Mouse (Mus musculus) lung, adult 2 months (tissue): ENCODE data around the gene Bcl11b. TPM values are rescaled to one million over a fixed set of nuclear protein-coding genes. Genes with fewer than 3 reads are reported as not detected.

Experiments used
- DNase-seq: peaks from one replicate; pipeline ENCODE4 v3.0.0; 2022
- H3K4me1 ChIP-seq: fragments of 200-500 bp; 2 replicates; pipeline ENCODE4 v1.6.1; 2011; ENCODE audit warnings: low read length; ENCODE audit not compliant: control insufficient read depth, insufficient read depth
- H3K4me3 ChIP-seq: fragments of 200-500 bp; replicated peaks from 2 replicates; pipeline ENCODE3; 2011; ENCODE audit warnings: low read depth, mild to moderate bottlenecking, control low read depth, low read length; ENCODE audit errors: extremely low read depth
- CTCF ChIP-seq: fragments of 200-500 bp; IDR thresholded peaks from 2 replicates; pipeline ENCODE4 v1.5.1; 2011; ENCODE audit warnings: mild to moderate bottlenecking, low read length, control low read depth; ENCODE audit not compliant: insufficient read depth
- POLR2A ChIP-seq: fragments of 200-500 bp; IDR thresholded peaks from 2 replicates; pipeline ENCODE4 v1.6.1; 2011; ENCODE audit warnings: low read depth, mild to moderate bottlenecking, control low read depth, low read length, borderline replicate concordance; ENCODE audit errors: extremely low read depth
- WGBS: fragments of 180-500 bp; shearing (Covaris S2); methylation state at CpG from one replicate; pipeline ENCODE4 v1.1.7; 2018; 5-methylcytosine and 5-hydroxymethylcytosine counted together
- polyA plus RNA-seq: library from polyadenylated mRNA; depleted of rRNA; stranded (reverse); fragments of >200 nt; gene quantifications from 2 replicates; pipeline ENCODE4 v1.2.3, GENCODE M21; 2012

Bcl11b gene
- polyA plus RNA-seq, 1 experiment: 4.2 TPM

DNA sequence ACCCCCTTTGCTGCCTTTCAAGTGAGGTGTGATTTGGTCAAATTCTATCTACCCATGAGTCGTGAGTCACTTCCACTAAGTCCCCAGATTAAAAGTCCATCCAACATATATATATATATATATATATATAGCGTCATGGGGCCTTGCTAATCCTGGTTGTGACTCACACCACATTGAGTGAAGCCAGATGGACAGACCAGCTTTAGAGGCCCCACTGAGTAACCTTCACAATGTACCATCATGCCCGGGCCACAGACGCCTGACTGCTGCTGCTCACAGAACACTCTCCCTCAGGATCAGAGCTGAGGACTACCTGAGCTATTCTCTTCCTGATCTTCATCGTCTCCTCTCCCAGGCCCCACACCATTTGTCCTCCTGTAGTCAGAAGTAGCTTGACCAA lies 115.4 kb downstream of the Bcl11b start:
- no peak for DNase-seq
- WGBS: 76% methylated on average over 5 of the region's 5 CpGs

DNA sequence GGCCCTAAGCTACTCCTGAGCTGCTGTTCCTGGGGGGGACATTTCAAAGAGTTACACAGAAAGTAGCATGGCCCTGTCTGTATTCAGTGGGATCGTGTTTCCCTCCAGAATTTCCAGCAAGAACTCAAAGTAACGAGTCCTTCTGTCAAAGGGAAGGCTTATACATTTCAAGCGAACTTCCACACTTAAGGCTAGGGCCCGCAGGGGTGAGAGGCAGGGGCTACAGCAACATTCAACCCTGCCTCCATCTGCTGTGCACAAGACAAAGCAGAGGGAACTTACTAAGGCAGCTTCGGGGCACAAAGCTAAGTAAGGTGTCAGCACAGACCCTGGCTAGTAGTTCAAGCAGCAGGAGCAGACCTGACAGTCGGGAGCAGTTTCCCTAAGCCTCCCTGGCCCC lies 115.8 kb downstream of the Bcl11b start:
- TF ChIP-seq CTCF (no peak), POLR2A (no peak)
- WGBS: 71% methylated on average over 6 of the region's 6 CpGs
- no peak overlapping the region for H3K4me3 ChIP-seq
- DNase-seq: no peak
- no peaks in the 10 kb centered on the region for H3K4me1 ChIP-seq

More for the DNA sequence above, 115.4 kb downstream of the Bcl11b start:
- Histone ChIP-seq H3K4me3 (no peak overlapping the region), H3K4me1 (no peaks in the 10 kb centered on the region)
- TF ChIP-seq POLR2A: no peak
- no peak for TF ChIP-seq CTCF

DNA sequence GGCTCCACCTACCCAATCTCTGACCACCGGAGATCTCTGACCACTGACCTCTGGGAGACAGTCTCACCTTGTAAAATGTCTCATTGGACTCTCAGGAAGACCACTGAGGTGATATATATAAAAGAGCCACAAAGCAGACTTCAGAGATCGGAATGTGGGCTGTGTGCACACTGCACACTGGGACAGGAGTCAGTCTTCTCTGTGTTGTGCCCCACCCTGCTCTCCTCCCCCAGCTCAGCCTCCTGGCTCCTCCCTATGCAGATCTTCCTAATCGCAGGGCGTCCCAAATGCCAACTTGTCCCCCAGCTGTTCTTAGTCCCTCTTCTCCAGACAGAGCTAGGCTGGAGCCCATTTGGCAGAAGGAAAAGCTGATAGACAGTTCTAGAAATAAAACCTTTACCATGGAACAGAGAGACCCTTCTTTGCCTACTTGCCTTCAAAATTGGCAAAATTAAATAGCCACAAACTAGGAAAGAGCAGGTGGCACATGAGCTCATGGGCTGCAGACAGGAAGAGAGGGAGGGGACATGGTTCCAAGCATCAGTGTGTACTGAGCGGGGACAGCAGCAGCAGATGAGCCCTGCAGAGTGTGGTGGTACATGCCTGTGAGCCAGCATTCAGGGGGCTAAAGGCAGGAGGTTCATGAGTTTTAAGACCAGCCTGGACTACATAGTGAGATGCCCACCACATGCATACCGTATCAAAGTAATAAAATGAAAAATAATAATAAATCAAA lies 118.9 kb downstream of the Bcl11b start:
- WGBS: 43% methylated on average over 6 of the region's 6 CpGs
- Histone ChIP-seq H3K4me1 (no peaks in the 10 kb centered on the region), H3K4me3 (no peak overlapping the region)
- no peak for DNase-seq
- TF ChIP-seq CTCF (no peak), POLR2A (no peak)

DNA sequence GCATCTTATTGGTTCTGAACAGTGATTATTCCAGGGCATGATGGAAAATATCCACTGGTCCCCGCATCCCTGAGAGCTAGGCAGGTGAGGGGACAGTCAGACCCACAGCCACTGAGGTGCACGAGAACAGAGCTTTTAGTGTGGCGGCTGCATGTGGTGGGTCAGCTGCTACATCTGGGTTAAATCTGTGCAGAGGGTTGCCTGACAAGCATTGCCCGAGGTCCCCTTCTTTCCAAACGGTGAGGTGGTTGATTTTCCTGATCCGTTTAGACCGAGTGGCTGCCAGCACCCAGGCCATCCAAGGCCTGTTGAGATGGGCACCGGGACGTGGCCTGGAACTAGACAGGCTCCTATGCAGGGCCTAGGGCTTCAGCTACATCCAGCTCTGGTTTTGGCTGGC lies 121.7 kb downstream of the Bcl11b start:
- no peak for DNase-seq
- Histone ChIP-seq H3K4me3 (no peak overlapping the region), H3K4me1 (no peaks in the 10 kb centered on the region)
- no peak for TF ChIP-seq POLR2A
- no peak for TF ChIP-seq CTCF
- WGBS: 83% methylated on average over 9 of the region's 9 CpGs

DNA sequence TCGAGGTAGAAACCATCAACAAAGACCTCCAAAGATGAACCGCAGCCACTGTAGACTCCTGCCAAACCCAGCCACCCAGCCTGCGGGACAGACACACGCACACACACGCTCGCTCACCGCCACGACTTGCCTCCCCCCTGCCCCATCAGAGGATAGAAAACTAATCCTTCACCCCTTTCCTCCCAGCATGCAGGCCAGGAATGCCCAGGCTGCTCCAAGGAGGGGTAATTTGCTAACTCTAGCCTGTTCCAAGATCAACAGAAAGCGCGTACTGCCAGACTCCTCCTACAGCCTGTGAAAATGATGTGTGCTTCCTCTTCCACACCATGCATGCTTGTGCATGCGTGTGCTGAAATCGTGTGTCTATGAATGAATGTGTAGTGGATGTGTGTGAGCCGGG lies 122.7 kb downstream of the Bcl11b start:
- 70% methylated on average over 13 of the region's 13 CpGs for WGBS
- Histone ChIP-seq H3K4me3 (no peak overlapping the region), H3K4me1 (no peaks in the 10 kb centered on the region)
- TF ChIP-seq POLR2A (no peak), CTCF (no peak)
- DNase-seq: no peak

DNA sequence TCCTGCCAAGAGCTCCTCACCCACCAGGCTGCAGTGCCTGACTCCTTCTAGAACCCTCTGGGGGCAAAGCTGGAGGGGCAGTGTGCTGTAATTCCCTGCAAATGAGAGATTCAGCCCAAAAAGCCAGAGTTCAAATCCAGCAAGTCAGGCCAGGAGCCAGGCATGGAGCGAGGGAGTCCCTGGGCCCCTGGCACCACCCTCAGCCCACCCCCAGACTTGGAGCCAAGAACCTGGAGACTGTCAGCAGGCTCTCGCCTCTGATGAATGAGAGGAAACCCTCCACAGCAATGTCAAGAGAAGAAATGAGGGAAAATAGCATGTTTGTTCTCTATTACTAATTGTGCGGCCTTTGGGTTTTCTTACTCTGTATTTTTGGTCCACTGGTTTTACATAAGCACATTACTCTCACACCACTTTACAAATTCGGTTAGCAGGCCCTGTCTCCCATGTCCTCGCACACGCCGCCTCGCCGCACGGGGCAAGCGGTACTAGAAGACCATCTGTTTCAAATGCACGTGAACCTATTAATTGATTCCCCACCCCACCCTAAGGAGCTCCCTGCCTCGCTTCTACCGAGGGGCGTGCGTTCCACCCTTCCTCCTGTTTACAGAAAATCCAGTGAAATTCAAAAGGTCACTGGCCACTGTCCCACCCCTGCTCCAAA lies 124.2 kb downstream of the Bcl11b start:
- TF ChIP-seq POLR2A (no peak), CTCF (no peak)
- no peak overlapping the region for H3K4me3 ChIP-seq
- no peaks in the 10 kb centered on the region for H3K4me1 ChIP-seq
- 85% methylated on average over 16 of the region's 16 CpGs for WGBS
- DNase-seq: no peak

DNA sequence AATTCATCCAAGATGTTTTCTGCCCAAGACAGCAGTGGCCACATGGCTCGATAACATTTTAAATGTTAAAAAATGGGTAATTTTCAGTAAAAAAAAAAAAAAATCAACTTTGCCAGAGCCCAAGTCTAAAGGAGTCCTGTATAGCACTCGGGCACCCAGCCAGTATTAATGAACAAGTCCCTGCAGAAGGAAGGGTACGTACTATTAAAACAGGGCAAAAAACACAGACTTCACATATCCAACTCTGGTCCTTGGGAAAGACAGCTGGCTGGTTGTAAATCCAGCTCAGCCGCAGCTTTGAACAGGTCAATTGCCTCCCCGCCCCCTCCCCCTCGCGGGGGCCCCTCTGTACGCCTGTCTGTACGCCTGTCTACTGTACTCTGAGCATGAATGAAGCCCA lies 127.2 kb downstream of the Bcl11b start:
- Histone ChIP-seq H3K4me3 (no peak overlapping the region), H3K4me1 (no peaks in the 10 kb centered on the region)
- 78% methylated on average over 9 of the region's 9 CpGs for WGBS
- DNase-seq: no peak
- TF ChIP-seq CTCF (no peak), POLR2A (no peak)

DNA sequence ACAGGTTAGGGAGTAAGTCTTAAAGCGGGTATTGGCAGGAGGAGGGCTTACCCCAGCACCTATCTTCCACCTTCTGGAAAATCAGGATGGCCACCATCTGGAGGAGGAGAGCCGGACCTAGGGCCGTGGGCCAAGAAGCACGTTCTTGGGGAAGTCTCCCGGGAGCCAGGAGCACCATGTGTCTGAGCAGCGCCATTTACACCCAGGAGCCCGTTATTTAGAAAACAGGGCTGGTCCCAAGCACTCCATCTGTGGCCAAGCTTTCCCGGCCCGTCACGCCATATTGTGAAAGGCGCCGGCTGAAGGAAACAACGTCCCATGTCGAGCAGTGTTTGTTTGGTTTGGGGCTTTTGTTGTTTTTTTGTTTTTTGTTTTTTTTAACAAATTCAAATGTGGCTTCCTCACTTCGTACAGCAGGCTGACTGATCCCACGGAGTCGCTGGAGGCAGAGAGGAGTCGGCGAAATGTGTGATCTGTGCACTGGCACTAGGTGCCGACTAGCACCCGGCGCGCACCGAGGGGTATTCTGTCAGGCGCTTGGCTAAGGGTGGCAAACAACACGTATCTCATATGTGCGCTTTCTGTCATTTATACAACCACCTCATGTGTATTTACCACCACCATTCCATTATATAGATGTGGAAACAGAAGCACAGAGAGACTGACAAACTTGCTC lies 128.8 kb downstream of the Bcl11b start:
- WGBS: 86% methylated on average over 27 of the region's 27 CpGs
- no peak overlapping the region for H3K4me3 ChIP-seq
- TF ChIP-seq CTCF (no peak), POLR2A (no peak)
- H3K4me1 ChIP-seq: no peaks in the 10 kb centered on the region
- no peak for DNase-seq

DNA sequence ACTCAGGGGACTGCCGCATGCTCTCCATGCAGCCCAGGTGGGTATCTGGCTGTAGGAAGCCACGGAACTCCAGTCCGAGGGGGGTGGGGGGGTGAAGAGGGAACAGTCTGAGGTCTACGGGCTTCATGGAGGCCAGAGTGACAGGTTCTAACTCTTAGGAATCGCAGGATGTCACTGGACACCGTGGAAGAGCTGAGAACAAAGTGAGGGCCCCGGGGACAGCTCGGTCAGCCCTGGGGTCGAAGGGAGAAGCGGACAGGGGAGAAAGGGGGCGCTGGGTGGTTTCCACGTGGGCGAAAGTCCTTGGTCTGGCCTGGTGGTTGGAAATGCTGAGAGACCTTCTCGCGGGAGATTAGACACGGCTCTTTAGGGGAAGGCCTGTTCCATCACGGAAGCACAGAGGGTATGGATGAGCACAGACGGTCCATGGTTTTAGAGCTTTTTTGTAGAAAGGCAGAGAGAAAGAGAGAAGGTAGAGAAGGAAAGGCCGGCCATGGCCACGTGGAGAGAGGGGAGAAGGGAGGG lies 133.8 kb downstream of the Bcl11b start:
- Histone ChIP-seq H3K4me1 (no peaks in the 10 kb centered on the region), H3K4me3 (no peak overlapping the region)
- no peak for DNase-seq
- TF ChIP-seq POLR2A (no peak), CTCF (no peak)
- 81% methylated on average over 20 of the region's 20 CpGs for WGBS
